Mouse (Mus musculus) embryonic facial prominence, embryonic 14.5 days (tissue): ENCODE data around the gene Trpc3. TPM values are rescaled to one million over a fixed set of nuclear protein-coding genes. Genes with fewer than 3 reads are reported as not detected.

Experiments
- ATAC-seq: fragments of 200-750 bp; cut with Nextera tagmentation; 2 replicates; pipeline ENCODE4 v1.8.0; 2017; ENCODE audit warnings: low read depth, moderate number of reproducible peaks, moderate TSS enrichment
- DNase-seq: peaks from one replicate; pipeline ENCODE4 v3.0.0-alpha.2; 2015; ENCODE audit warnings: low spot score
- H3K27ac ChIP-seq: fragments of 300-500 bp; sonication (generic); replicated peaks from 2 replicates; pipeline ENCODE4 v1.5.1; 2014; ENCODE audit warnings: low read depth, mild to moderate bottlenecking, low read length, moderate library complexity
- H3K27me3 ChIP-seq: fragments of 300-500 bp; sonication (generic); replicated peaks from 2 replicates; pipeline ENCODE4 v1.6.1; 2014; ENCODE audit warnings: low read length; ENCODE audit not compliant: control insufficient read depth, insufficient read depth
- H3K36me3 ChIP-seq: fragments of 300-500 bp; sonication (generic); 2 replicates; pipeline ENCODE4 v1.6.1; 2014; ENCODE audit warnings: low read length, mixed read lengths; ENCODE audit not compliant: control insufficient read depth, insufficient read depth
- H3K4me1 ChIP-seq: fragments of 300-500 bp; sonication (generic); 2 replicates; pipeline ENCODE4 v1.6.1; 2014; ENCODE audit warnings: antibody characterized with exemption, low read length; ENCODE audit not compliant: control insufficient read depth, insufficient read depth
- H3K4me2 ChIP-seq: fragments of 300-500 bp; sonication (generic); 2 replicates; pipeline ENCODE4 v1.6.1; 2014; ENCODE audit warnings: low read depth, mild to moderate bottlenecking, low read length, moderate library complexity, mixed read lengths
- H3K4me3 ChIP-seq: fragments of 300-500 bp; sonication (generic); 2 replicates; pipeline ENCODE4 v1.5.1; 2014; ENCODE audit warnings: low read depth, mild to moderate bottlenecking, low read length
- H3K9ac ChIP-seq: fragments of 300-500 bp; sonication (generic); 2 replicates; pipeline ENCODE4 v1.6.1; 2014; ENCODE audit warnings: low read depth, mild to moderate bottlenecking, low read length, moderate library complexity, mixed read lengths
- H3K9me3 ChIP-seq: fragments of 300-500 bp; sonication (generic); 2 replicates; pipeline ENCODE4 v1.6.1; 2016; ENCODE audit warnings: low read length; ENCODE audit not compliant: control insufficient read depth
- WGBS: fragments of 180-500 bp; shearing (Covaris S2); extraction: QIAGEN DNeasy Blood & Tissue Kit; methylation state at CpG from one replicate; pipeline ENCODE4 v1.1.7; 2014; 5-methylcytosine and 5-hydroxymethylcytosine counted together
- polyA plus RNA-seq: library from polyadenylated mRNA; unstranded; fragments of >200 nt; fragmentation: Nextera tagmentation; extraction: Ambion mirVana; gene quantifications from 2 replicates; pipeline ENCODE4 v1.2.1, GENCODE M21; 2014

Trpc3 gene
- polyA plus RNA-seq, 1 experiment from 2014 or later = 5.8 TPM

GRCm38 (mm10) chr3:36571361-36571826, 118.6 kb downstream of the Trpc3 start:
- WGBS = 0% methylated on average over 36 of the region's 46 CpGs
- peaks cover 38% of the 10 kb centered on the region for H3K36me3 ChIP-seq
- peaks cover 12% of the 10 kb centered on the region; the same call in 1 of the 2 replicates for H3K4me1 ChIP-seq
- H3K27ac ChIP-seq = peak overlapping the region; percentile 76
- H3K9ac ChIP-seq = peak overlapping the region; percentile 85
- H3K9me3 ChIP-seq = no peaks in the 10 kb centered on the region
- H3K4me3 ChIP-seq = peak overlapping the region; percentile 70
- no peaks in the 10 kb centered on the region for H3K27me3 ChIP-seq
- peak; percentile 1 for ATAC-seq
- H3K4me2 ChIP-seq = peak overlapping the region; percentile 77
- peak; percentile 32 for DNase-seq

Other genes starting within 250 kb of the Trpc3 start
- 458 and 477 TPM in 2 replicates for gene Anxa5, start 214.3 kb downstream of the Trpc3 start, polyA plus RNA-seq
- 2.0 and 2.8 TPM in 2 replicates for gene 1810062G17Rik, start 214.2 kb downstream of the Trpc3 start, polyA plus RNA-seq
- 0.33 and 0.73 TPM in 2 replicates for gene Gm11549, start 168.4 kb downstream of the Trpc3 start, polyA plus RNA-seq
- gene Exosc9, start 137.6 kb downstream of the Trpc3 start, polyA plus RNA-seq = 52.9 and 53.7 TPM in 2 replicates
- 159 and 177 TPM in 2 replicates for gene Ccna2, start 118.0 kb downstream of the Trpc3 start, polyA plus RNA-seq
- gene Bbs7, start 76.7 kb downstream of the Trpc3 start, polyA plus RNA-seq = 14.9 and 15.5 TPM in 2 replicates
- gene 4932438A13Rik, start 172.9 kb upstream of the Trpc3 start, polyA plus RNA-seq = 61.5 and 68.4 TPM in 2 replicates